Mouse (Mus musculus) brain, embryonic 14.5 days (tissue): ENCODE measurements around the gene Tcerg1l.

Source experiments
- CTCF ChIP-seq: fragments of 200-500 bp; IDR thresholded peaks from 2 replicates; pipeline ENCODE4 v1.5.1; 2012; ENCODE audit warnings: inconsistent platforms, mild to moderate bottlenecking, moderate library complexity, borderline replicate concordance; ENCODE audit not compliant: insufficient read depth, insufficient read length; ENCODE audit errors: extremely low read depth
- POLR2A ChIP-seq: fragments of 200-500 bp; IDR thresholded peaks from 2 replicates; pipeline ENCODE4 v1.6.1; 2012; ENCODE audit warnings: mild to moderate bottlenecking, inconsistent platforms, borderline replicate concordance; ENCODE audit not compliant: poor library complexity, insufficient read depth, insufficient read length, severe bottlenecking; ENCODE audit errors: extremely low read depth

DNA sequence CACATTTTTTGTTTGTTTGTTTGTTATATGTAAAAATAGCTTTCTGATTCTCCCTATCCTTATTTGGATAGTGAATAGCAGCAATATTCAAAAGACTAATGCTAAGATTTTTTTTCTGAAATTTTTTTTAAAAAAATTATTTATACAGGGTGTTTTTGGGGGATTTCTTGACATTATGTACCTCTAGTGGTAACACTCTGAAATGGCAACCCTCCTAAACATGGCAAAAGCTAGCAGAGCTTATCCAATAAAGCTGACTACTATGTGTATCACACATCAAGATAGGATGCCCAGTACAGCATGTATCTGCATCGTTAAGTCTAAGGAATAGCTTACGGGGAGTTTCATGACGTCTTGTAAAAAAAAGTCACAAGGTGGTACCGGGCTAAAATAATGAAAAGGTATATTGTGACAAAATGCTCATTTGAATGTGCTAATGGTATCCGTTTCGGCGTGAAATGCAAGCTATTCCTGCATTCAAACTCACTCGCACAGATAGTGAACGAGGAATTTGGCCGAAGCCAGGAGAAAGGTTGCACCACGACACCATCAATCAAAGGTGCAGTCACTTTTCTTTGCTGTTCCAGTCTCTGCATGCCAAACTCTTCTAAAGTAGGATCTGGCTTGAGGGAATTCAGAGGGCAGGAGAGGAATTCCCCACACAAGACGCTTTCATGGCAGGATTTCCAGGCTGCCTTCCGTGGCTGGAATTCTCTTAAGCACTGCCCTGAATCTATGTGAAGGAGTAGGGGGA lies 1.2 kb downstream of the Tcerg1l start:
- TF ChIP-seq CTCF, result no peak
- no peak for TF ChIP-seq POLR2A
